Comparison of ENCODE assay signal across 12 mouse cellular contexts in the genomic region with DNA sequence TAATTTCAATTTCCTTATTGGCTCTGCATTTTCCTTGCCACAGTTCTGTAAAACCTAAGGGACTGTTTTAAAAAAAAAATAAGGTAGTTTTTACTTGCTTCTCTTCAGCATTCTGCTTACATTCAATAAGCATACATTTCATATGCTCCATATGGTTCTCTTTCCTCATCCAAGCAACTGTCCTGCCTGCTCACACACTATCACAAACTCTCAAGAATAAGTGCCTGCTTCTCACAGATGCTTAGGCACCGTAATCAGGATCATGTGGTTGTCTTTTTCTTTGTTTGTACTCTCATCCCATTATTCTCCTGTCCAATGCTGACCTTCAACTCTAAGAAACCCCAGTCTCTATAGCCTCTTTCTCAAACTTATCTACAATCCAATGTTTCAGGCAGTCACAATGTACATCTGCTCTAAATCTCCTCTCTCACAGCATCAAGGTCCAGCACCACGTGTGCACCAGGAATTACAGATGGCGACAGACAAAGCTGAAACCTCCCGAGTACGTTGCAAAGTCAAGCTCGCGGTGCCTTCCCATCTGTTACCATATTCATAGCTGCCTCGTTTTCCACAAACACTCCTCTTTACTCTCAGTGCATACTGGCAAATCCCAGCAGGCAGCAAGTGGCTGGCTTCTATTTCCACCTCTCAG.
DNase-seq lines count a peak whose midpoint lies in the region; ATAC-seq and TF ChIP-seq lines count a peak whose summit lies in the region.
"Had no signal": no experiment of that assay in that cellular context is flagged by ENCODE, and none has a peak within 500 bp of the region (broad histone marks: within the 10 kb centered on the region; RNA-seq: fewer than 3 reads in every experiment).

No protein-coding gene starts in this region.

- peak; percentile 5 to 48 for DNase-seq in frontal cortex, postnatal 36 days (ENCODE audit: low spot score in 2 of 2)
- no peak for DNase-seq in frontal cortex, postnatal 14 days (ENCODE audit: low spot score in 2 of 2)
- peak; percentile 86 for DNase-seq in brain, embryonic 14.5 days (ENCODE audit: low read depth)
- peak; percentile 18 to 25 for DNase-seq in layer of hippocampus, postnatal 36 days
- DNase-seq in liver: no peak
- DNase-seq in kidney, adult 8-10 months: no peak
- DNase-seq: heart, adult 18-20 months; heart, postnatal 36 days; kidney, postnatal 4 days; lung, postnatal 36 days had no signal

- H3K4me2 ChIP-seq in forebrain, embryonic 16.5 days (ENCODE audit: low read length): peak overlapping the region; percentile 23; the same call in 1 of the 2 replicates
- no peak overlapping the region for H3K4me2 ChIP-seq in kidney, embryonic 16.5 days (replicated peaks; ENCODE audit: low read depth, low read length)

- H3K4me1 ChIP-seq in forebrain, embryonic 16.5 days (replicated peaks; ENCODE audit: control insufficient read depth, insufficient read depth, low read length): peaks cover 8% of the 10 kb centered on the region; the same call in 1 of the 2 replicates
- H3K4me1 ChIP-seq in kidney, embryonic 16.5 days (ENCODE audit: insufficient read depth, low read length): no peaks in the 10 kb centered on the region

- H3K9ac ChIP-seq in forebrain, embryonic 16.5 days (replicated peaks; ENCODE audit: low read depth, low read length): no peak overlapping the region
- no peak overlapping the region for H3K9ac ChIP-seq in kidney, embryonic 16.5 days (replicated peaks; ENCODE audit: low read length)

- 51% methylated on average over 8 of the region's 8 CpGs for WGBS in forebrain, embryonic 16.5 days
- 86% methylated on average over 8 of the region's 8 CpGs for WGBS in kidney, embryonic 16.5 days

- peak overlapping the region; percentile 76 for H3K27ac ChIP-seq in forebrain, embryonic 16.5 days (ENCODE audit: low read length)
- no peak overlapping the region for H3K27ac ChIP-seq in kidney, embryonic 16.5 days (ENCODE audit: low read length)

- H3K9me3 ChIP-seq in forebrain, embryonic 16.5 days (ENCODE audit: control insufficient read depth, low read length): no peaks in the 10 kb centered on the region
- H3K9me3 ChIP-seq in kidney, embryonic 16.5 days (ENCODE audit: low read length): no peaks in the 10 kb centered on the region

- no peak for TF ChIP-seq CTCF in brain, embryonic 14.5 days (IDR thresholded peaks at IDR 0.05; ENCODE audit: borderline replicate concordance, extremely low read depth, insufficient read depth, insufficient read length)

- H3K27me3 ChIP-seq in forebrain, embryonic 16.5 days (replicated peaks; ENCODE audit: control insufficient read depth, insufficient read depth, low read length): no peaks in the 10 kb centered on the region
- H3K27me3 ChIP-seq in kidney, embryonic 16.5 days (ENCODE audit: insufficient read depth, low read length): no peaks in the 10 kb centered on the region

- ATAC-seq in forebrain, embryonic 16.5 days: peak; percentile 90
- ATAC-seq in kidney, embryonic 16.5 days (ENCODE audit: low FRiP score, low TSS enrichment): no peak

- H3K4me3 ChIP-seq in forebrain, embryonic 16.5 days (replicated peaks; ENCODE audit: low read length): no peak overlapping the region
- no peak overlapping the region for H3K4me3 ChIP-seq in kidney, embryonic 16.5 days (ENCODE audit: low read length)

- H3K36me3 ChIP-seq in forebrain, embryonic 16.5 days (ENCODE audit: control insufficient read depth, insufficient read depth): no peaks in the 10 kb centered on the region
- H3K36me3 ChIP-seq in kidney, embryonic 16.5 days (ENCODE audit: insufficient read depth, low read length): no peaks in the 10 kb centered on the region

- TF ChIP-seq POLR2A in brain, embryonic 14.5 days (IDR thresholded peaks at IDR 0.05; ENCODE audit: borderline replicate concordance, extremely low read depth, insufficient read depth, insufficient read length, poor library complexity, severe bottlenecking): no peak

Comparison
In these comparisons a context has a peak if more than half of its experiments do, and no peak if none do; other contexts are left out.
1. DNase-seq: peak in frontal cortex, postnatal 36 days (2 of 2), brain, embryonic 14.5 days (single experiment) and layer of hippocampus, postnatal 36 days (2 of 2); none in frontal cortex, postnatal 14 days (0 of 2), liver (single experiment) and kidney, adult 8-10 months (0 of 2).